Mouse (Mus musculus): ENCODE data around the gene Lyrm1. TPM values are rescaled to one million over a fixed set of nuclear protein-coding genes. Genes with fewer than 3 reads are reported as not detected.

Lyrm1 gene
- 0.17 and 0.22 TPM in 2 replicates for polyA plus RNA-seq (2012)

DNA sequence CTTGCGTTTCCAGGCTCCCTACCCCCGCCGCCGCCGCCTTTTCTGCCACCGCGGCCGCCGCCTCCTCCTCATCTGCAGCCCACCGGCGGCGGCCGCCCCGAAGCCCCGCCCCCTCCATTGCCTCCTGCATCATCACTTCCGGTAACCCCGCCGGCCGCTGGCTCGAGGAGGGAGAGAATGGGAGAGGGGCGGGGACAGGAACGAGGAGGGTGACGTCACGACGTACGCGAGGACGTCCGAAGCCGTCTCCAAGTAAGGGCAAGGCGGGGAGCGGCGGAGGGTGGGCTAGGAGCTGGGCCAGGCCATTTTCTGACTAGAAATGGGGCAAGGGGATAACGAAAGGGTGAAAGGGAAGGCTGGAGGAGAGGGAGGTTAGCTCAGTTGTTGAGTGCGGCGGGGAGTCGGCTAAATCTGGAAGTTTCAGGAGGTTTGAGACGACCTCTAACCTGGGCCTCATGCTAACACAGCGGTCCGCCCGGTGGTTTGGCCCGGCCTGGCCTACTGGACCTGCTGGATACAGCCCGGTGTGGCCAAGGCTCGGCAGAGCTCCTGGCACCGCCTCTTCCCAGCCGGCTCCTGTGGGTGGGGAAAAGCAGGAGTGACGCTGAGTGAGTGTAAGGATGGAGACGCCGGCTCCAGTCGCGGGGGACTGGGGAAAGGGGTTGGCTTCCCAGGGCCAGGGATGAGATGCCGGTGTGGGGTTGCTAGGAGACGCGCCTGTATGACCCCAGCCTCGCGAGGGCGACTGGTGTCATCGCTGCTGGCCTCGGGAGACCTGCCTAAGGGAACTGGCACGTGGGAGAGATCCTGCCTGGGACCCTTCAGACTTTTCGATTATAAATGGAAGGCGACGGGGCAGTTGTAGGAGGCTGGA, at the start of gene Lyrm1, which contains the start of gene Dcun1d3:
TSS of gene Lyrm1 (plus strand) at position 223 of the 874 bp plus-strand sequence.
TSS of gene Dcun1d3 (minus strand) at position 660 of the 874 bp plus-strand sequence.
- Histone ChIP-seq H3K4me3 (replicated peaks) (peak within 1 kb of the TSS; percentile 77), H3K27me3 (ENCODE audit: control insufficient read depth) (no peaks in the 10 kb centered on the region), H3K9me3 (ENCODE audit: control insufficient read depth, low read length) (no peaks in the 10 kb centered on the region), H3K36me3 (ENCODE audit: control insufficient read depth) (no peaks in the 10 kb centered on the region), H3K4me1 (ENCODE audit: control insufficient read depth) (peaks cover 38% of the 10 kb centered on the region)
- TF ChIP-seq TAL1 (IDR thresholded peaks at IDR 0.05; ENCODE audit: low read length) (no peak), GATA1 (IDR thresholded peaks at IDR 0.05; ENCODE audit: low read length) (no peak)

GRCm38 (mm10) chr7:119847396-119847795, 48.3 kb upstream of the Lyrm1 start:
- H3K4me1 ChIP-seq (ENCODE audit: control insufficient read depth): peaks cover 5% of the 10 kb centered on the region
- H3K4me3 ChIP-seq (replicated peaks): no peak overlapping the region
- no peaks in the 10 kb centered on the region for H3K27me3 ChIP-seq (ENCODE audit: control insufficient read depth)
- no peak for TF ChIP-seq TAL1 (IDR thresholded peaks at IDR 0.05; ENCODE audit: low read length)
- no peak for TF ChIP-seq GATA1 (IDR thresholded peaks at IDR 0.05; ENCODE audit: low read length)
- no peaks in the 10 kb centered on the region for H3K9me3 ChIP-seq (ENCODE audit: control insufficient read depth, low read length)
- peaks cover 65% of the 10 kb centered on the region for H3K36me3 ChIP-seq (ENCODE audit: control insufficient read depth)

- peaks cover 60% of the 10 kb centered on the region for H3K36me3 ChIP-seq (ENCODE audit: control insufficient read depth)
These were observed 46.6 kb upstream of the Lyrm1 start for GRCm38 (mm10) chr7:119849096-119849495.

DNA sequence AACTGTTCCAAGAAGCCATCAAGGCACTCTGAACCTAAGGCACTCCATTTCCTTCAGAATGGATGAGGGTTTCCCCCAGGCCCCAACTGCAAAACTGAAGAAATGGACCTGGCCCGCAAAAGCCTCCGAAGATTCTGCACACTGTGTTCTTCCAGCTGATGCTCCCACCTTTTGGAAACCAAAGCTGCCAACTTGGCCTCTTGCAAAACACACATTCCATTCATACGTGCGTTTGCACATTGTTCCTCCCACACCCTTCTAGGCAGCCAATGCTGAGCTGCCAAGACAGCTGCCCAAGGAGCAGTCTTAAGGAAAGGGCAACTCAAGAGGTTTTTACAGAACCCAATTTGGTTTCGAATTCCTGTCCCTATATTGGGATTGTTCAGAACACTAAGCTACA, 44.9 kb upstream of the Lyrm1 start:
- Histone ChIP-seq H3K4me1 (ENCODE audit: control insufficient read depth) (peaks cover 12% of the 10 kb centered on the region), H3K36me3 (ENCODE audit: control insufficient read depth) (peaks cover 47% of the 10 kb centered on the region), H3K4me3 (replicated peaks) (no peak overlapping the region), H3K27me3 (ENCODE audit: control insufficient read depth) (no peaks in the 10 kb centered on the region), H3K9me3 (ENCODE audit: control insufficient read depth, low read length) (no peaks in the 10 kb centered on the region)
- TF ChIP-seq GATA1 (IDR thresholded peaks at IDR 0.05; ENCODE audit: low read length): no peak
- TF ChIP-seq TAL1 (IDR thresholded peaks at IDR 0.05; ENCODE audit: low read length): no peak

More at GRCm38 (mm10) chr7:119849096-119849495, 46.6 kb upstream of the Lyrm1 start:
- Histone ChIP-seq H3K9me3 (ENCODE audit: control insufficient read depth, low read length) (no peaks in the 10 kb centered on the region), H3K27me3 (ENCODE audit: control insufficient read depth) (no peaks in the 10 kb centered on the region), H3K4me1 (ENCODE audit: control insufficient read depth) (peaks cover 9% of the 10 kb centered on the region), H3K4me3 (replicated peaks) (no peak overlapping the region)
- no peak for TF ChIP-seq TAL1 (IDR thresholded peaks at IDR 0.05; ENCODE audit: low read length)
- TF ChIP-seq GATA1 (IDR thresholded peaks at IDR 0.05; ENCODE audit: low read length): no peak

- Histone ChIP-seq H3K4me3 (replicated peaks) (no peak overlapping the region), H3K27me3 (ENCODE audit: control insufficient read depth) (no peaks in the 10 kb centered on the region), H3K4me1 (ENCODE audit: control insufficient read depth) (peaks cover 12% of the 10 kb centered on the region), H3K36me3 (ENCODE audit: control insufficient read depth) (peaks cover 40% of the 10 kb centered on the region), H3K9me3 (ENCODE audit: control insufficient read depth, low read length) (no peaks in the 10 kb centered on the region)
- TF ChIP-seq GATA1 (IDR thresholded peaks at IDR 0.05; ENCODE audit: low read length) (no peak), TAL1 (IDR thresholded peaks at IDR 0.05; ENCODE audit: low read length) (no peak)
These were observed 43.2 kb upstream of the Lyrm1 start for GRCm38 (mm10) chr7:119852494-119852893.

- peaks cover 45% of the 10 kb centered on the region for H3K36me3 ChIP-seq (ENCODE audit: control insufficient read depth)
- no peak overlapping the region for H3K4me3 ChIP-seq (replicated peaks)
- no peaks in the 10 kb centered on the region for H3K9me3 ChIP-seq (ENCODE audit: control insufficient read depth, low read length)
- peaks cover 12% of the 10 kb centered on the region for H3K4me1 ChIP-seq (ENCODE audit: control insufficient read depth)
- TF ChIP-seq TAL1 (IDR thresholded peaks at IDR 0.05; ENCODE audit: low read length) (no peak), GATA1 (IDR thresholded peaks at IDR 0.05; ENCODE audit: low read length) (no peak)
- H3K27me3 ChIP-seq (ENCODE audit: control insufficient read depth): no peaks in the 10 kb centered on the region
These were observed 42.5 kb upstream of the Lyrm1 start for GRCm38 (mm10) chr7:119853186-119853585.

DNA sequence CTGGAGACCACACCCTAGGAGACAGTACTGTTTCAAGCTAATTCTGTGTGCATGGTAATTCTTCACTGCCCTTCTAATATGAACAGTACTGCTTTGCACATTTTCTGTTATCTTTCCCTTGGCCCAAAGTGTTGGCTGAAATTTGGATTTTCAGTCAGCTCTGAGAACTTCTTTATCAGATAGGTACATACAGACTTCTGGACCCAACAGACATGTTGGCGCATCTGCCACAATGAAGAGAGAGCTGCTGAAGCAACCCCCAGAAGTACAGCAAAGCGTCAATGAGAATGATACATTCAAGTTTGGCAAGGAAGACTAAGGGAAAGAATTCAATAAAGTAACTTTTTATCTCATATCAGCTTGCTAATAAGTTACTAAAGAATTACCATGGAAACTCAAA, 41.3 kb upstream of the Lyrm1 start:
- peaks cover 12% of the 10 kb centered on the region for H3K4me1 ChIP-seq (ENCODE audit: control insufficient read depth)
- H3K36me3 ChIP-seq (ENCODE audit: control insufficient read depth): peaks cover 38% of the 10 kb centered on the region
- no peaks in the 10 kb centered on the region for H3K9me3 ChIP-seq (ENCODE audit: control insufficient read depth, low read length)
- no peaks in the 10 kb centered on the region for H3K27me3 ChIP-seq (ENCODE audit: control insufficient read depth)
- TF ChIP-seq GATA1 (IDR thresholded peaks at IDR 0.05; ENCODE audit: low read length): no peak
- no peak for TF ChIP-seq TAL1 (IDR thresholded peaks at IDR 0.05; ENCODE audit: low read length)
- no peak overlapping the region for H3K4me3 ChIP-seq (replicated peaks)

DNA sequence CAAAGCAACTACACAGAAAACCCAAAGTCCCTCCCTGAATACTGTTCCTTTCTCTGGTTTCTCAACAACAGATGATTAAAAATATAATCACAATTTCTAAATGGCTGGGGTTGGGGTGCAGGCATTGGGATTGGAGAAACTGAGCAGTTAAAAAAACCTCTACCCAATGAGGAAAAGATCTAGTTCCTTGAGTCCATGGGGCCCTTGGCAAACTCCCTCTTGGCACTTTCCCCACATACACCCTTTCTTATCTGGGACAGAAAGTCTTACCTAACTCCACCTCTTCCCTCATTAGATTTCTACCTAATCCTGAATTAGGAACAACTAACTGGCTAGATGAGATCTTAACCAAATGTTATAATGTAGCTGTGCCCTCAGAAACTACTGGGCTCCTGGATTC, 40.6 kb upstream of the Lyrm1 start:
- peaks cover 36% of the 10 kb centered on the region for H3K36me3 ChIP-seq (ENCODE audit: control insufficient read depth)
- H3K4me3 ChIP-seq (replicated peaks): no peak overlapping the region

GRCm38 (mm10) chr7:119859476-119859875, 36.2 kb upstream of the Lyrm1 start:
- Histone ChIP-seq H3K9me3 (ENCODE audit: control insufficient read depth, low read length) (no peaks in the 10 kb centered on the region), H3K4me1 (ENCODE audit: control insufficient read depth) (peaks cover 21% of the 10 kb centered on the region), H3K36me3 (ENCODE audit: control insufficient read depth) (peaks cover 19% of the 10 kb centered on the region), H3K4me3 (replicated peaks) (no peak overlapping the region), H3K27me3 (ENCODE audit: control insufficient read depth) (no peaks in the 10 kb centered on the region)
- TF ChIP-seq TAL1 (IDR thresholded peaks at IDR 0.05; ENCODE audit: low read length) (no peak), GATA1 (IDR thresholded peaks at IDR 0.05; ENCODE audit: low read length) (no peak)

More for the DNA sequence above, 40.6 kb upstream of the Lyrm1 start:
- Histone ChIP-seq H3K27me3 (ENCODE audit: control insufficient read depth) (no peaks in the 10 kb centered on the region), H3K9me3 (ENCODE audit: control insufficient read depth, low read length) (no peaks in the 10 kb centered on the region), H3K4me1 (ENCODE audit: control insufficient read depth) (peaks cover 12% of the 10 kb centered on the region)
- TF ChIP-seq TAL1 (IDR thresholded peaks at IDR 0.05; ENCODE audit: low read length) (no peak), GATA1 (IDR thresholded peaks at IDR 0.05; ENCODE audit: low read length) (no peak)

Measured in erythroblast, embryonic 14.5 days (primary cell).